Mouse (Mus musculus) liver, adult (tissue): Measurements from ENCODE around the gene Ppp1r27.

Experiments
- GATA4 ChIP-seq: IDR thresholded peaks from 2 replicates; pipeline ENCODE4 v1.6.1; 2014; ENCODE audit warnings: mild to moderate bottlenecking, low read length; ENCODE audit not compliant: insufficient replicate concordance

Gene Ppp1r27

DNA sequence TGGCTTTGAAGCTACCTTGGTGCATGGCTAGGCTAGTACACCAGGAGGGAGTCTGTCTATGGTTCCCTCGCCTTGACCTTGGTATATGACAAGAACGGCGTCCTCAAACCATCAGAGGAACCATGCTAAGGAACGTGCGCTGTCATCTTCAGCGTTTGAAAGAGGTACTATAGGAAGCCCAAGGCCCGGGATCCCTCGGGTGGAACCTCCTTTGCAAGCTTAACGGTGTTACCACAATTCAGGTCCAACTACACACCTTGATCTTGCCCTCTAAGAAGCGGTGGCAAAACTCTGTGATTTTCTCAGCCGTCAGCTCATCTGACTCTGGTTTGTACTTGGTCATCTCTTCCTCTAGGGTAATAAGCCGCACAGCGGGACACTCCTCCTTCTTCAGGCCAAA is 12.0 kb upstream of the Ppp1r27 start:
- TF ChIP-seq GATA4 = no peak

DNA sequence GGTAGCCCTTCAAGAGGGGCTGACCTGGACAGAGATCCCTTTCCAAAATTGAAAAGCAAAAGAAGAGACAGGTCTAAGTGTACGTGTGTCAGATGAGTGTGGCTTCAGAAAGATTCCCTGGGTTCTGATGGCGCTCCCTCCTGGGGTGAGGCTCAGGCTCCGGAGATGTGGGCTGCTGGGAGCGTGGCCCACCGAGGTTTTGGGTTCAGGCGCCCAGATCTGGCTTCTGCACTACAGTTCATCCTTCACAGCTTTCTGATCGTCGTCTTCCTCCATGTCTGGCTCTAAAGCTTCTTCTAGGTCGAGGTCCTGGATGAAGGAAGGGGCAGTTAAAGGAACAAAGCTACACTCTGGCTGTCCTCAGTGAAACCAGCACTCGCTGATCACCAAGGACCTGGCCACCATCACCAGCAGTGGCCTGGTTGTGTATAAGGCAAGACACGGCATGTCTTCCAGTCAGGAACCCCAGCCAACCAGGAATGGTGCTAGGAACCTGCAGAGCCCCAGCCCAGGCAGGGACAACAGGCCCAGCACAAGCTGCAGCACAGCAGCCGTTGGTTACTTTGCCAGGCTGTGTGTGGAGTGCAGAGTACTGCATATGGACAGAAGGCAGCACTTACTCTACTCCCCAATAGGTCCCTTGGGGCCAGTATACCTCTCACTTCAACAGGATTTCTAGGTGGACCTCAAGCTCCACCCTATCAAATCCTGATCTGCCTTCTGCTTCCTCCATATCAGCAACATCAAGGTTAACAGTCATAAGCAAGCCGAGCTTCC is 10.2 kb upstream of the Ppp1r27 start:
- TF ChIP-seq GATA4 = no peak

DNA sequence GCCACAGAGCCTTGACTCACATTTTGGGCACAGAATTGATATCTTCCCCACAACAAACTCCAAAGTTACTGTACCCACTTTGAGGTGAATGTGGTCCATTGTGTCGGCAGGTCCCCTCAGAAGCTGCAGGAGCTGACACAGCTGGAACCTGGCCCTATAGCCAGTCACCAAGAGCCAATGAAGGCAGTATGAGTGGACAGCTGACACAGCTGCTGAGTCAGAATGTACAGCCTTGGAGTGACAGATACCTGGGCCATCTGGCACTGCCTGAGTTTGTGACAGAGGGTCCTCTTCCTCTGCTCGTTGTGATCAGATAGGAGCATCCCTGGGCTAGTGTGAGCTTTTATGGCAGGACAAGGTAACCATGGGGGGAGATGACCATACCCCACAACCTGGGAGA is 4.3 kb upstream of the Ppp1r27 start:
- TF ChIP-seq GATA4 = no peak

DNA sequence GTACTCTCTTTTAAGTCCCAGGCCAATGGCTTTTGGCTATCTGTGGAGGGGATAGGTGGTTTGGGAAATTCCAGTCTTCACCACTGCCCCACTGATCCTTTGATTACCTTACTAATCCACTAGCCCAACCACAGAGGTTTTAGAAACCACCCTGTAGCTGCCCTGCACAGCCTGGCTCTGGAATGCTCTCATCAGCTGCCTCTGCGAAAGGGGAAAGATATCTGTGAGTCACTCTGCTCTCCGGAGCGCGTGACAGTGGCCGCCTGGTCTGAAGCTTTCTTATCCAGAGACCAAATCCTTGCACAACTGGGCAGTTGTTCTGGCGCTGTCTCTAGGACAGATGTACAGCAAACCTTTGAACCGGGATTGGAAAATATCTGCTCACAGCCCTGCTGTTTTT is 3.9 kb upstream of the Ppp1r27 start:
- no peak for TF ChIP-seq GATA4

DNA sequence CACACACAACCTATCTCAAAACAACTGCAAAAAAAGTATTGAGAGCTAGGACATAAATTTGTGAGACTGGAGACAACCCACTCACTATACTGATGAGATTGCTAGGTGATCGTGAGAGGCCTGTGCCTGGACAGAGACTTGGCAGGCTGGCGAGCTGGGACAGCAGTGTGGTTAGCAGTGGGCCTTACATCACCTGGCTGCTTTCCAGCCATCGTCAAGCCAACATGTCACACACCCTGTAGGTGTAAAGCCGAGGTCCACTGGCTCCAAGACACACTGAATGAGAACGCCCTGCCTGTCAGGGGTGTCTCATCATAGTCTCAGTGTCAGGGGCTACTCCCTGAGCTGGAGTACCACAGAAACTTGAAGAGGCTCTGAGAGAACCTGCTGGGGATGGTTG is 1.8 kb upstream of the Ppp1r27 start:
- no peak for TF ChIP-seq GATA4

DNA sequence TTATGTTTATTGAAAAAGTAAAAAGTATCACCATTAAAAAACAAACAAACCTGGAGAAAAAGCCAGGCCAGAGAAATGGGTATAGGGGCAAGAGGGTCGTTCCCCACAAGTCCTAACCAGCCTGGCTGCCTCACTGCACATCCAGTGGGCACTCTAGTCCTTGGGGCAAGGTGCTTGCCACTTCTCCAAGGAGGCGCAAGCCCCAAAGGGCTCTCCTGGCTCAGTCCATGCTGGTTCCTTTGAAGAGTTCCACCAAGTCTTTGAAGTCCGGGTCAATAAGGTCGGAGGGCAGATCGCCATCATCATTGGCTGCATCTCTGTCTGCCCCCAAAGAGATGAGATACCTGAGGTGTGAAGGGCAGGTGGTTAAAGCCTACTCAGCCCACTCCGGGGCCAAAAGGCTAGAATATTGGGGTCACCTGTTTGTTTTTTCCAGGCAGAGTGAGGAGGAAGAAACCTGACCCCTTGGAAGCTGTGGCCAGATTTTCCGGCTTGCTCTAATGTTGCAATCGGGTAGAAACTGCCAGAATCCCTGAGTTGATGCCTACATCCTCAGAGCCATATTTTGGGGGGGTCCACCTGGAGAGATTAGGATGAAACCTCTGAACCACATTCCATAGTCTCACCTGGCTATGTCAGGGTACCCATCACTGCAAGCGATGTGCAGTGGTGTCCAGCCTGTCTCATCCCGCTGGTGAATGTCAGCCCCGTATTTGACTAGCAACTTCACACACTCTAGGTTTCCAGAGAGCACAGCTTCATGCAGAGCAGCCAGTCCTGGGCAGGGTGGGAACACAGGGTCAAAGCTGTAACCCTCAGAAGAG is 734 bp downstream of the Ppp1r27 start:
- TF ChIP-seq GATA4 = no peak

DNA sequence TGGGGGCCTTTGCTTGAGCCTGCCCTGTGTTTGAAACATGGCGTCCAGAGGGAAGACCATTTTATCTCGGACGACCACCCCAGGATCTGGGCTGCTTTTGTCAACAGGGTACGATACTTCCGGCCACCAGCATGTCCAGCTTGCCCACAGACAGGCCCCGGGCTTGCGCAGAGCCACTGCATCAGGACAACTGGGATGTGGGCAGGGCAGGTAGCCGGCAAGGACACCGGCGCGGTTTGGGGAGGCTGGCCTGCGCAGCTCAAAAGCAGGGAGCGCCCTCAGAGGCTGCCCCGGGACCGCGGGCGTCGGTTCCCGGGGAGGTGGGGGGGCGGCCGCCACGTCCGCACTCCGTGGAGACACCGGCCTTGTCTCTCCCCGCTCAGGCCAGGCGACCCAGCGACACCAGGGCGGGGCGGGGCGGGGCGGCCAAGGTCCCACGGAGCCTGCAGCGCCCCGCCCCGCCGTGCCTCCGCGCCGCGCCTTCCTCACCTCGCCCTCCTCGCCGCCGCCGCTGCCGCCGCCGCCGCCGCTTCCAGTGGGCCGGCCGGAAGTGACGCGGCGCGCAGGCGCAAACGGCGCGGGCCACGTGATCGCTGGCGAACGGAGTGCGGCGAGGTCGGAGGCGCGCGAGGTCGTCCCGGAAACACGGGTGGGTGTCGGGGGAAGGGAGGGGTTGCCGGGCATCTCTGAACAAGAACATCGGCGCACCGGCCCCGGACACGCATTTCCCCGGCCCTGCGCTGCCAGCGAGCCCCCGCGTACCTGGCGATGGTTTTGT is 1.6 kb downstream of the Ppp1r27 start, which contains the start of gene Mcrip1:
Gene Mcrip1, minus strand, starts transcription at position 560 of the 778 bp plus-strand sequence.
- TF ChIP-seq GATA4 = peak; percentile 18; the same call in 1 of the 2 replicates

DNA sequence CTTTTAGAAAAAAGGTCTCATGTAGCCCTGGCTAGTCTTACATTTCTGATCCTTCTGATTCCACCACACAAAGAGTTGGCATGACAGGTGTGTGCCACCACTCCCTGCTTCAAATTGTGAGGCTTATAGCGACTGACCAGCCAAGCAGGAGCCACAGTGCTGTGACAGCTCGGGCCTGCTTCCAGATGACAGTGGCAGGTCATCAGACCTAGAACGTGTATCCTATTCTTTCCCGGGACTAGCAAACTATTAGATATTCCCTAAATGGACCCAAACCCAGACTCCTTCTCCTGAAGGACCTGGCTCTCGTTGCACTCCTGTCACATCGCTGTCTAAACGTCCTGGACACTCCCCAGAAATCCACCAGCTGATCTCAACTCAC is 2.2 kb downstream of the Ppp1r27 start:
- no peak for TF ChIP-seq GATA4

DNA sequence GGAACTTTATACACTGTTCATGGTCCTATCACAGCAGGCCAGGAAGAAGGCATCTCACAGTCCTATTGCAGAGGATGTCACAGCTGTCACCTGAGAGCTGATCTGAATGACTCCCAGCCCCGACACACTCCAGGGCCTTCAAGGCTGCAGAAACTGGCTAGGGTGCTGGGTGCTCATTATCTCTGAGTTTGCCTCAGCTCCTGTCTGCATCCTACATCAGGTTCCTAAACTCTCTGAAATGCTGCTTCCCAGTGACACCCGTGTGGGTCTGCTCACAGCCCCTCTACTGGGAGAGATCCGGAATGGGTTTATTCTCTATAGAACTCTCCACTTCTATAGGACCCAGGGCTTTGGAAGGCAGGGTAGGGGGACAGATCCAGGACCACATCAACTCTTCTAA is 2.7 kb downstream of the Ppp1r27 start:
- TF ChIP-seq GATA4 = no peak

DNA sequence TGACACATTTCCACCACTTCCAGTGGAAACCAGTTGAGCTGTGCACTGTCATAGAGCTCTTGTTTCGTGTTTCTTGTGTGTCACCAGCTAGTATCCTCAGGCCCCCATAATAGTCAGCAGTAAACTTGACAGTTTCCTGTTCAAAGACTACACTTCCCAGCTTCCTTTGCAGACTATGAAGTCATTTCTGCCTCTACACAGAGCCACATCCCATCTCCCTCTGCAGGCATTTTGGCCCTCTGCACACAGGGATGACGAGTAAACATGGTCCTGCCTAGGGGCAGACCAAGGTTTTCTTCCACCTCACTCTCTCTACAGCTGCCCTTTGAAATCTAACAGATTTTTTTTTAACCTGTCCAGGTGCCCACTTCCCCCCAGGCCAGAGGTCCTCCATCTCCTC is 3.5 kb downstream of the Ppp1r27 start:
- TF ChIP-seq GATA4 = no peak

DNA sequence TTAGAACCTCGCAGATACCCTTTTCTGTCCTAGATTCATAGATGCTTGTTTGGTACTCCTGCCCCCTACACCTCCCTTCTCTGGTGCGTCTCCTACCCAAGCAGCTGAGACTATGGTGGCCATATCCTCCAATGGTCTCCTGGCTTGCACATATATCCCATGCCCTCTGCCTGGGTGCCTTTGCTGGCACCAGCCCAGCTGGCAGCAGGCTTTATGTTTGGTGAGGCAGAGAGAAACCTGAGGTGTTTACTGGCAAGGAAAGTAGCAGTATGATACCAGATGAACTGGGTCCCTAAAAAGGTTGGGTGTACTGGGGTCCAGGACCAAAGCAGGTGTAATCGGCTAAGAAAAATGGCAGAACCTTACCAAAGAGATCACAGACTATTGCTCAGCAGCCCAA is 5.0 kb downstream of the Ppp1r27 start:
- TF ChIP-seq GATA4 = no peak

DNA sequence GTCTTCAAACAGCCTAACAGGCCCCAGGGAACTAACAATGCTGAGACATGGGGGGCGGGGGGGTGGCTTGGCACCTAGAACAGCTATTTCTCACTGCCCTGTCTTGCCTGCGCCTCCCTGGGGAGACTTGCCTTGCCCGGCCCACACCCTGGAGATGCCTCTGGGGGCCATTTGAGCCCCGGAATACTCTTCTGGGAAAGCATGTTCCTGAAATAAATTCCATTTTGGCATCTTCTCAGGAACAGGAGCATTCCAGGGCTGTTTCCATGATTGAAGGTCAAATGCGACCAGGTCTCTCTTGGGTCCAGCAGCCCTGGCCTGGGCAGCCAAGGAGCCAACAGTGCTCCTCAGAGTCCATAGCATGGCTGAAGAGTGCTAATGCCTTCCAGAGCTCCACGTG is 8.6 kb downstream of the Ppp1r27 start:
- no peak for TF ChIP-seq GATA4

DNA sequence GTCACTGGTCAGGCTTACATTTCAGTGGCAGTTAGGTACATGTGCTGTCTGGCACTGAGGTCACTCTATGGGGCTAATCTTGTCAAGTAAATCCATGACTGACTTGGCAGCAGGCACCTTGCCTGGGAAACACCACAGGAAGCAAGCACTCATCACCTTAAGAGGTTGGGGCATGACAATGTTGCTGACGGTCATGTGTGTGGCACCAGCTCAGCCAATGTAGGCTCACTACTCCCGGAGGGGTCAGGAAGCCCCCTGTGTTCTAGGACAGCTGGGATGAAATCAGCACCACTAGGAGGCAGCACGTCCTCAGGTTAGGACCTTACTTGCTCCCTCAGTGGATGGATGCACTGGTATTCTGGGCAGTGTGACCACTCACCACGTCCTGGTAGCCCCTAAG is 9.0 kb downstream of the Ppp1r27 start:
- TF ChIP-seq GATA4 = no peak

DNA sequence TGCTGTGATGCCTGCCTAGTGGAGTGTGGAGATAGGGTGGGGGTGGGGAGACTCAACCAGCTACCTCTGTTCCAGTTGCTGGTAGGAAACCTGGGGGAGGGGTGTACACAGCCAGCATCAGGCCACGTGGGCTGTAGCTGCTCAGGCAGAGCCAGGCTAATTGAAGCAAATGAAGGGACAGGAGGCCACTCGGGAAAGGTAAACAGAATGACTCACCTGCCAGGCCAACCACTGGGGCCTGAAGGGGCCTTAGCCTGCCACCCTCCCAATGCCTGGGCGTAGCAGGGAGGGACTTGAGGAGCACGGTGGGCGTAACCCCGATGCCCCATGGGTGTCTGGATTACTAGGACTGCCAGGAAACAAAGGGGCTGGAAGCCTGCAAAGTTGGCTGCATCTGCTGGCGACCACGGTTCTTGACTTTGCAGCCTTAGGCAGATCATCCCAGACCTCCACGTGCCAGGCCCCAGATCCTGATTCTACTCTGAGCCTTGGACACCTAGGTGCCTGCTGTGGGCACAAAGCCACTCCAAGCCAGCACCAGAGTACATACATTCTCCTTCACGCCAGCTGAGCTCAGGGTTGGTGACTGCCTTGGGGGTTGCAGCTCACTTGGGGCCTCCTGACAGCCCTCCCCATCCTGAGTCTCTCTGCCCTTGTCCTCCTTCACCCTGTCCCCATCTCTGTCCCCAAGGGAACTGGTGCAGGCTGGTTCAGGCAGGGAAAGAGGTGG is 11.5 kb downstream of the Ppp1r27 start:
- no peak for TF ChIP-seq GATA4

DNA sequence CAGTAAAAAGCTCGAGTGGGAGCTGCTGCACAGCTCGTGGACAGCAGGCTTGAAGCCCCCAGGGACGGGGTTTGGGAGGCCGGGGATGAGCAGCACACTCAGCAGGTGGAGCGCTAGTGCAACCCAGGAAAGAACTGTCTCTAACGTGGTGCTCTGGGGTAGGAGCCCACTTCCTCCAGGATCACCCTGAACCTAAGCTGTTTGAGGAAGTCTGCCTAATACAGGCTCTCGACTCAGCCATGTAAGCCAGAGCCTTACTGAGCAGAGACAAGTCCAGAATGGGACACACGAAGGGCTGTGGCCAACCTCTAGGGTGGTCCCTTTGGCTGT is 12.0 kb downstream of the Ppp1r27 start:
- TF ChIP-seq GATA4 = no peak

DNA sequence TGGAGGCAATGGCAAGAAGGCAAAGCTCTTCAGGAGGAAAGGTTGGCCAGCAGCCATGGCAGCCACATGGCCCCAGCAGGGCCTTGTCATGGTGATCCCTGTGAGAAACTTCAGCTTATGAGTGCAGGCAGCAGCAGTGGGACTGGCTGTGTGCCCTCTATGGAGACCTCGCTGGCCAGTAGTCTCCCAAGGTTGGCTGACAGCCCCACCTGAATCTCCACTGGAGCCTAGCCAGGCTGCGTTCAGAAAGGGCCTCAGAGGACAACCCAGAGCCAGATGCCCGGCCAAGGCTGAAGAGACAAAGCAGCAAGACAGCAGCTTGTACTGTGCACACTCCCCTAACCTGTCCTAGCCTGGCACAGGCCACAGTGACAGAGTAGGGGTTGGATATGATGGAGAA is 12.4 kb downstream of the Ppp1r27 start:
- no peak for TF ChIP-seq GATA4

DNA sequence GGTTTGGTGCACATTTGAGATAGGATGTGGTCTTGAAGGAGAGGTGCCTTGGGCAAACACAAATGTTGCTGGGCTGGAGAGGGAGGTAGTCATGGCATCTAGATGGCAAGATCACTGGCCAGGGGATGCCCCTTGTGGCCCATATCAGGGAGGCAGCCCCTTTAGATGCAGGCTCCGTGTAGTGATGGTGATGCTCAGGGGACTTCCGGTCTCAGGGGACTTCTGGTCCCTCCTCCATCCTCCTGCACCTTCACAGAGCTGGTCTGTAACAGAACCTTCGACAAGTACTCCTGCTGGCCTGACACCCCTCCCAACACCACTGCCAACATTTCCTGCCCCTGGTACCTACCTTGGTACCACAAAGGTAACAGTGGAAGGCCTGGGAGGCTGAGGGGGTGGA is 15.1 kb downstream of the Ppp1r27 start:
- TF ChIP-seq GATA4 = no peak
